Mouse (Mus musculus) frontal cortex, adult (tissue): ENCODE results near the gene 2900026A02Rik.

Experiments
- ATAC-seq: cut with Nextera tagmentation; 2 replicates; pipeline ENCODE4 v1.9.2; 2017; ENCODE audit warnings: mild to moderate bottlenecking, moderate library complexity, mixed read lengths; ENCODE audit not compliant: low TSS enrichment

2900026A02Rik gene

DNA sequence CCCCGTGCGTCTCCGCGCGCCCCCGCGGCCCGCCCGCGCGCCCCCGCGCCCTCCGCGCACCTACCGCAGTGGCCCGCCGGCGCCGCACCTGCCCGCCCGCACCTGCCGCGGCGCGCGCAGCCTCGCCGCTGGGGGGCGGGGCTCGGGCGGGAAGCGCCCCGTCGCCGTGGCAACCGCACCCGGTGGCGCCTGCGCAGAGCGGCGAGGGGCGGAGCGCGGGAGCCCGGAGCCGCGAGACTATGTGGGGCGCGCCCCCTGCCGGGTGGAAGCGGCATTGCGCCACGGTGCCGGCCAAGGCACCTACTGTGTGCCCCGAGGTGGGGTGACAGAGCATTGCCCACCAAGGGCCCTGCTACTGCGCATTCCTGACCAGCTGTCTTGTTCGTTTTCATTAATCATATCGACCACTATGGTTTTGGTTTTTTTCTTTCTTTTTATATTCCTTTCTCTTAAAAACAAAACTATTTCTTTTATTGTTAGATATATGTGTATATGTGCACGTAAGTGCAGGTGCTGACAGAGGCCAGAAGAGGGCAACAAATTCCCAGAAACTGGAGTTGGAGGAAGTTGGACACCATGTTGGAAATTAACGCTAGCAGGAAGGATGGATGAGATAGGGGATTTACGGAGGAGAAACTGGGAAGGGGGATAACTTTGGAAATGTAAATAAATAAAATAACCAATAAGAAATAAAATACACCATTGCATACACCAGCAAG lies at the start of gene 2900026A02Rik:
2900026A02Rik (minus strand) TSS at position 90 of the 719 bp plus-strand sequence.
- ATAC-seq: peak; percentile 50

DNA sequence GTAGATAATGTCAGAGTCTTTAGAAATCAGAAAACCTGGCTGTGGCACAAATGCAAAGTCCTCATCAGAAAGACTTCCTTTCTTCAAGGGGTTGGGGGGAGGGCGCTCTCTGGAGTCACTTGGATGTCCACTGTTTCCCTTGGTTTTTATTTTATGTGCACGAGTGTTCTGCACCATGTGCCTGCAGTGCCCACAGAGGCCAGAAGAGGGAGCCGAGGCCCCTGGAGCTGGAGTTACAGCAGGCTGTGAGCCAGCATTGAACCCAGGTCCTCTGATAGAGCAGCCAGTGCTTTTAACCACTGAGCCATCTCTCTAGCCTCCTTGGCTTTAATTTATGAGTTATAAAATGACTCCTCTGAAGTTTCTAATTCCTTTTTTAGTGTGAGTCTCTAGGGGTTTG lies 49.0 kb upstream of the 2900026A02Rik start:
- no peak for ATAC-seq

DNA sequence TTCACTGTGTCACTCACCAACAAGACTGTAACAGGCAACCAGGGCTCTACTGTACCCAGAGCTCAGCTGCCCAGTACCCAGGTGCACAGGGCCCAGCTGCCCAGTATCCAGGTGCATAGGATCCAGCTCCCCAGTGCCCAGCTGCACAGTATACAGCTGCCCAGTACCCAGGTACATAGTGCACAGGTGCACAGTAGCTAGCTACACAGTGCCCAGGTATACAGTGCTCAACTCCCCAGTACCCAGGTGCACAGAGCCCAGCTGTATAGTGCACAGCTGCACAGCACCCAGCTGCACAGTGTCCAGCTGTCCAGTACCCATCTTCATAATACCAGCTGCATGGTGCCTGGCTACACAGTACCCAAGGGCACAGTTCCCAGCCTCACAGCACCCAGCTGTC lies 47.2 kb upstream of the 2900026A02Rik start:
- no peak for ATAC-seq

DNA sequence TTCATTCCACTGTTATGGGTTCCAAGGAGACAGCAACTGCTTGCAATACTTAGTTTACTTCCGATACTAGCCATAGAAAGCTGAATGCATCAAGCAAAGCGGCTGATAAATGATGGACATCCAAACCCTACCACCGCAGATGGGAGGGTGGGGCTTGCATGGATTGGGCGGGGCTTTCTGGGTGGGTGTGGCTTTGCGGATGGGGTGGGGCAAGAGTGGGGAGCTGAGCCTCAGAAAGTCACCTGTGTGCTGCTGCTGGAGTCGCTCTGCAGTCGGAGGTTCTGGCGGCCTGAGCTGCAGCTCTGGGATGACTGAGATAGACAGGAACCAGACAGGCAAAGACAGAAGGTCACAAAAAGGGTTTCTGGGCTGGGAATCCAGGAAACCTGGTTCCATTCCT lies 44.6 kb upstream of the 2900026A02Rik start:
- no peak for ATAC-seq

DNA sequence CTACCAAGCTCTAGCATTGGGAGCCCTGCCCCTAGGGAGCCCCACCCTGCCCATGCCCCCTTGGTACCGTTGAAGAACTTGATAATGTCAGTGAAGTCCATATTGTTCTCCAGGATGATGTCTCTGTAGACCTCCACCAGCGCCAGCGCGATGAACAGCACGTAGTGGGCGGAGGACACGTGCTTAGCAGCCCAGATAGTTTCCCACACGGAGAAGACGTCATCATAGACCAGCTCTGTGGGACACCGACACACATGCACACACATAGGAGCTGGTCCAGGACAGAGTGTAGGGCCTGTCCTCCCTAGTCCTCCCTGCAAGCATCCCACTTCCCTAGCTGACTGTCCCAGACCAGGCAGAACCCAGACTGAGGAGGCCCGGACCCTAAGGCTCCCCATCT lies 29.8 kb upstream of the 2900026A02Rik start:
- ATAC-seq: peak; percentile 82

DNA sequence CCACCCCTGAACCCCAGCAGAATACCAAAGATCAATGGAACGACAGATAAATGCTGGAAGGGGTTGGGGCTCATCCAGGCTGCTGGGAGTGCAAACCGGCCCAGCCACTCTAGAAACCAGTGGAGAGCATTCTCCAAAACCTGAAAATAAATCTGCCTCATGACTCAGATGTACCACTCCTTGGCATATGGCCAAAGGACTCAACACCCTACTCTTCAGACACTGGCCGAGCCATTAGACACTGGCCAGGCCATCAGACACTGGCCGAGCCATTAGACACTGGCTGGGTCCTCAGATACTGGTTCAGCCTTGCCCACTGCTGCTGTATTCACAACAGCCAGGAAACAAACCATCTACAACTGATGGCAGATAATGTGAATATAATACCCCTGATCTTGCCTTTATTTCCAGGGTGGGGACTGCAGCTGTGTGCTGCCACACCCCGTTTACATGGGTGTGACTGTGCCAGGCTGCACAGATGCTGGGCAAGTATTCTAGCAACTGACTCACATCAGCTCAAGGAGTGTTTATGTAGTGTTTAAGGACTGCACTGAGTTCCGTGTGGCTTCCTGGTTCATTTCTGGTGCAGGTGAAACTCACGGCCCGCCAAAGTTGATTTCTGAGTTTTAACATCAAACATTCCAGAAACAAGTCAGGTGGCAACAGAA lies 28.4 kb upstream of the 2900026A02Rik start:
- no peak for ATAC-seq

DNA sequence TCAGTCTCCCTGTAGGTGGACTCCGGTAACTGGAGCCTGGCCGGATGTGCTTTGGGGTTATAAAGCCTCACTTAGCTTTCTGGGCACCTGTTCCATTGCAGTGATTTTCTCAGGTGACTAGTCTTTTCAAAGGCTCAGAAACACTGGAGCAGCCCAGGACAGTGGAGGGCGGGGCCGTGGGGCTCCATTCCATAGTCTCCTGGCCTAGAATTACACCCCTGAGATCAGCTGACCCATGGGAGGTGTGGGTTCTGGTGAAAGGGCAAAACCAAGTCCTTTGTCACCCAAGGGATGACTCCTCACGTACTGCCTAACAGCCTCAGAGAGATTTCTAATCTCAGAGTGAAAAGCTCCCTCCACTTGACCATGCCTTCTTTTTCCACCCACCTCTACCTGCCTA lies 9.2 kb upstream of the 2900026A02Rik start:
- ATAC-seq: no peak

DNA sequence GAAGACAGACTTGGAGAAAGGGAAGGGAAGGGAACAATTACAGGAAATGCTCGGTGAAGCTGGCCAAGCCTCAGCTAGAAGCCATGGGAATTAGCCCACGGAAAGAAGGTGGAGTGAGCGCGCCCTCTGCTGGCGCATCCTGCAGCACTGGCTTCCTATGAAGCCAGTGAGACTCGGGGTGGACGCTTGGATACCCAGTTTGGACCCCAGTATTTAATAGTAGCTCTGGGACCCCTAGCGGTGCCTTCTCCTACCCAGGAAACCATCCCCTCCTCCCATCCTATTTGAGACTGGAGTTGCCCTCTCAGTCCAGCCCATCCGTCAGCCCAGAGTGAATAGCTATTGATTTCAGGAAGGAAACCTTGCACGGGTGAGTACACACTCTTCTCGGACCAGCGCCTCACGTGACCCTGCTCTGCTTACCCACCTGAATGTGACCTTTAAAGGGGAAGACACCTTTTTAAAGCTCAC lies 5.6 kb upstream of the 2900026A02Rik start, which contains the start of gene Tmem211:
Tmem211 (plus strand) TSS at position 278 of the 471 bp plus-strand sequence.
- peak; percentile 87 for ATAC-seq

DNA sequence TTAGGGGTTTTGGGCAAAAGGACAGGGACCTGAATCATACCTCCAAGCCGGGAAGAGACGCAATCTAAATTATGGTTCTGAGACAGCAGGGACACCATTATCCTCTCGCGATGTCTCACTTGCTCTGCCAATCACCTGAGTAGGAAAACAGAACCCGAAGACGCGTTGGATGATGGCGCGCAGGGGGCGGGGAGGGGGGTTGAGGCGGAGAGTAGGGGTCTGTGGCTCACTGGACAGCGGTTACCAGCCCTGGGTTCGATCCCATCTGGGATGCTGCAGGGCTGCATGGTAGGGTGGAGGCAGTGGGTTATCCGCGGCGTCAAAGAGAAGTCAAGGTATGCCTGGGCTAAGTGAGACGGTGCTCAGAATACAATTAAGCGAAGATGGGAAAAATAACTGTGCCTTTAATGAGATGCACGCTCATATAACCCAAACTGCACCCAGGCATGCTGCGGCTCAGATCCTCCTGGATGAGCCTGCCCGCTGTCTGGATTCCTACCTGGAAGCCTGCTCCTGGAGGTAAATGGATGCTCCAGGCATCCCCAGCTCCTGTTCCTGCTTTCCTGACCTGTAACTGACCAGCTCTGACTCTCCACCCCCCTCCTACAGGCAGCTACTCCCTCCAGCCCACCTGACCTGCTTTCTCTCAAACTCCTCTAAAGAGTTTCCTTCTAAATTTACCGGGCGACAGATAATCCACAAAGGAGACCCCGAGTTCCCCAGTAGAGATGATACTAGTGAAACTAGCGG lies 4.8 kb upstream of the 2900026A02Rik start:
- ATAC-seq: no peak

DNA sequence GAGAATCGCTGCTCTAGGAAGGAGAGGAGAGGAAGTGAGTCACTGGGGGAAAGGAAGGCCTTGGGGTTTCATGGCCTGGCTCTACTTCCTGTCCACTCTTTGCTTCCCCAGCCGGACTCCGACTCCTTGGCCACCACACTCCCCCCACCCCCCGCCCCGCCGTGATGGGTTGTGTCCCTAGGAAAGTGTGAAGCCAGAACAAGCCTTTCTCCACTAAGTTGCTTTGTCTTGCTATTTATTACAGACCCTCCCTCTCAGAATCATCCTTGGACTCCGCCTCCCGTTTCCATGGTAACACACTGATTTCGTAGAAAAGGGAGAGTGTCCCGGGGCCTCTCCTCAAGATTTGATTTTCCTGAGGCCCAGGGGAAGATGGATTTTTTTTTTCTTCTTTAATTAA lies 4.2 kb upstream of the 2900026A02Rik start:
- ATAC-seq: no peak

DNA sequence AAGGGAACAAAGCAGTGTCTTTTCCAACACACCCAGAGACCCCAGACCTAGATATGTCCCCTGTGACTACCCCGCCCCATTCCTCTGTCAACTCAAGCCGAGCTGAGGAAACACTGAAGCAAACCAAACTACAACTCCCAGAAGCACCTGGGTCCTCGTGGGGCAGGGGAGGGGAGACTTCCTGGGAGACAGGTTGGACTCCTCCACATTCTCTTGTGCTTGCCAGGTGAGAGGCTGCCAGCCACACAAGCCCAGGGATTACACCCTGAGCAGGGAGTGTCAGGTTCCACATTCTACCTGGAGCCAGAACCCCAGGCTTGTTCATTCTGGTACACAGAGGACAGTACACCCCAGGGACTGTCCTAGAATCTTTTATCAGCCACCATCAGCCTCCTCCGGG lies 2.9 kb upstream of the 2900026A02Rik start:
- peak; percentile 46 for ATAC-seq

DNA sequence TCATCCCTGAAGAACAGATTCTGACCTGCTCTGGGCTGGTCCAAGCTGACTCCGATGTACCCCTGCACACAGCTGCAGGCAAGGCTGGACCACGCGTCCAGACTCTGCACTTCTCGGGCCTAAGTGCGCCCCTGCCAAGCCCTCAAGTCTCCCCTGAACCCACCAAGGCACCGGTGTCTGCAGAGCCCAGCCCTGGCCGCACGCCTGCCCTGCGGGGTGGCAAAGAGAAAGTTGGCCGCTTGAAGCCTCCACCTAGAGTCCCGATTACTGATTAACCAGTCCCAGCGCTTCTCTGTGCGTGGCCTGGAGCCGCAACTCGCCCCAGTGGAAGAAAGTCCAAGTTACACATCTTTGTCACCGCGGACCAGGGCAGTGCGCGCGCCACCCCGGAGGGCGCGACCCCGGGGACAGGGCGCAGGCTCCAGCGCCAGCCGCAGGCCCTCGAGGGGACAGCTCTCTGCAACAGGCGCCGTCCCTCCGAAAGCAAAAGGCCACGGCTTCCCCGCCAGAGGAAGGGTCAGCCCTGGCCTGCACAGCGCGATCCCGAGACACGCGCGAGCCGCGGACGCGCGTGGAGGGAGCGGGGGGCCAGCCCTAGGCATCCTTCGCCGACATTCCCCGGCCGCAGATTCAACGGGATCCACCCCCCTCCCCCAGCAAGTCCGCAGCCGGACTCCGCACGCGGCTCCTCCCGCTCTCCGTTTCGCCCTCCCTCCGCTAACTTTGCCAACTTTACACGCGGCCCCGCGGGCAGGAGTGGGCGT lies 471 bp downstream of the 2900026A02Rik start:
- ATAC-seq: no peak

DNA sequence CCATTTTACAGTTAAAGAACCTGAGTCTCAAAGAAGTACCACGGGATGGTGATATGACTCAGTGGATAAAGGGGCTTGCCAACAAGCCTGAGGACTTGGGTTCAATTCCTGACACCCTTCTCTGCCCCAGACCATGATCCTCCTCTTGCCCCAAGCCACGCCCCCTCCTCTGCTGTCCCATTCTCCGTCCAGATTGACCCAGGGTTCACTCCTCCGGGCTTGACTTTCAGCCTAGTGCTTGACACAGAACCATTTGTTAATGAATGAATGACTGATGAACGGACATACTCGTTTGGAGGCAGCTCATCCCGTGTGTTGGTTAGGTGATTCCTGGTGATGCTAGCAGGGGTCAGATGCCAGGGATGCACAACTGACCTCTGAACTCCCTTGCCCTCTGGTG lies 1.2 kb downstream of the 2900026A02Rik start:
- ATAC-seq: no peak

DNA sequence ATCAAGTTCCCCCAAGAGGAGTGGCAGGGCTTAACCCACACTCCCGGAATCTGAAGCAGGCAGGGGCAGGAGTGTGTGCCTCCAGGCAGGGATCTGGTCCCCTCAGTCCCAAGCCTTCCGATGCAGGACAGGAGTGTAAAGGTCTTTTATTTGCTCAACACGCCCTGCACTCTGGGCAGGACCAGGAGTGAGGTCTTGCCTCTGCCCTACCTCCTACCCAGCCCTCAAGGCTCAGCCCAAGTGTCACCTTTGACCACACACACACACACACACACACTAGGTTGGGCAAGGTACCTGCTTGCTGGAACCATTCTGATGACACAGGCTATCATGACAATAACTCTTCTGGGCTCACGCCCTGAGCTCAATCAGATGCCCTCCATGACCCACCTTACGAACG lies 1.6 kb downstream of the 2900026A02Rik start:
- ATAC-seq: no peak

DNA sequence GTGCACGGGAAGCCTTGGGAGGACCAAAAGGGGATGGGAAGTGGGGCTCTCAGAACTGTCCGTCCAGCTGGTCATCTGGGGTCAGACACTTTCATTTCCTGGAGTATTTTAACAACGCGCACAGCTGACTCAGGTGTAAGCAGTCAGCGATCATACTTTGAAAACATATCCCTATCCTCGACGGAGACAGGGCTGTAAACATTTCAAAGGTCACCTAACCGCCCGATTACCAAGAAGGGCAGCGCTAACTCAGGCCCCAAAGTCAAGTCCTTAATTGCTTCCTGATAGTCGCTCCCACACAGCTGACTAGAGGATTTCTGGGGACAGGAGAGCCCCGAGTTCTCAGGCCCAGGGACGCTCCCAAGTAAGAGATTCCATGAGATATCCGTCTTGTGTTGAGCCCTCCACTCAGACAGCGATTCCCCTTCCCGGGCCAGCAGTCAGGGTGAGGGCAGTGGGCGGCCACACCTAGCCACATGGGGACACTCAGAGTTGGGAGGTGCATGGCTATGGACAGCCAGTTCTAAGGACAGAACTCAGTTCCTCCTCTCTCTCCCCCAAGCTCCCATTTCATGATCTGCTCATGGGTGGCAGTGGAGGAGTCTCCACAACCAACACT lies 2.3 kb downstream of the 2900026A02Rik start:
- no peak for ATAC-seq

DNA sequence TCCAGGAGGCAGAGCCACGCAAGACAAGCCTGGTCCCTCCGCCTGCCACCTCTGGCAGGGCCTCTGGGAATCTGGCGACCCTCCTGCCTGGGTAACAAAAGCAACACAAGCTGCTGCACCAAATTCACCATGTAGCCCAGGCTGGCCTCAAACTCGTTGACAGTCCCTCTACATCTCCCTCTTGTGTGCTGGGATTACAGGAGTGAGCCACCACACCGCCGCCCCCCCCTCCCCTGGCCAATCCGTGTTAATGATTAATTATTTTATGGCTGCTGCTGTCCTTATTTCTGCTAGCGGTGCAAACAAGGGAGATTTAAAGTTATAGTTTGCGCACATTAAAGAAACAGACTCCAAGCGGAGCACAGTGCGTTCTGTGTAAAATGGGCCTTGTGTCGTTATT lies 4.0 kb downstream of the 2900026A02Rik start:
- no peak for ATAC-seq

DNA sequence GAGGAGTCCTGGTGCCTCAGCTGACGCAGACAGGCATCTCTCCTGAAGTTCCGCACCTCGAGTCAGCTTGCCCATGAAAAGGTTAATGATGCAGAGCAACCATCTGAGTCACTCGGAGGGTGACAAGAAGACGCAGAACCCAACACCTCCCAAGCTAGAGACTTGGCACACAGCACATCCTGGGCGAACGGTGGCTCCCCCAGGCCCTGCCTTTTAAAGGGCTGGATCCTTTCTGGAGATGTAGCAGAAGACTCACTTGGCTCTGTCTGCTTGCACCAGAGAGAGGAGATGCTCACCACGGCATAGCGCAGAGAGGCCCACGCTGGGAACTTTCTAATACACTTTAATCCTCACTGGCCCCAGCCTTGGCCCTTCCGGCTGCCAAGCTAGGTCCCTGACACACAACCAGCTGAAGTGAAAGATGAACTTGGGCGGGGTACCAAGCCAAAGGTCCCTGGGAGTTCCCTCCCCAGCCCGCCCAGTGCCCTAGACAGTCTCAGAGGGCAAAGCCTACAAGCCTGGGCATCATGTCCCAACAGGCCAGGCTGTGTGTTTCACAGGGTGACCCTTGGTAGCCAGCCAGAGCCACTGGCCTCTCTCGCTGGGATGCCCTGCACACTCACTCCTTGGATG lies 4.6 kb downstream of the 2900026A02Rik start:
- ATAC-seq: peak; percentile 69

DNA sequence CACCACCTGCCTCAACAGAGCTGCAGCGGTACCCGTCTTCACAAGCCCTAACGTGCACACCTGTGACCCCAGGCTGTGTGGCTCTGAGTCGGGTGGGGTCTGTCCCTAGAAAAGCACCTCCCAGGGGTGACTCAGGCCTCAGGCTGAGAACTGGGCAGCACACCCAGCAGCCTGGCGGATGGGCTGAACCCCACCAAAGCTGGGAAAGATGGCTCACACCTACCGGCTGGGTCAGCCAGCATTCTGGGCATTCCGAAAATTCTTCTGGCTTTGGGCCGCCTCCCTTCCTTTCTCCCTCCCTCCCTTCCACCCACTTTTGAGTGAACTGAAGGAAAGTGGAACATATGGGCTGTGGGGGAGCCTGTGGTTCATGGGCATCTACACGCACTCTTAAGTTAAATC lies 5.4 kb downstream of the 2900026A02Rik start:
- ATAC-seq: peak; percentile 60

DNA sequence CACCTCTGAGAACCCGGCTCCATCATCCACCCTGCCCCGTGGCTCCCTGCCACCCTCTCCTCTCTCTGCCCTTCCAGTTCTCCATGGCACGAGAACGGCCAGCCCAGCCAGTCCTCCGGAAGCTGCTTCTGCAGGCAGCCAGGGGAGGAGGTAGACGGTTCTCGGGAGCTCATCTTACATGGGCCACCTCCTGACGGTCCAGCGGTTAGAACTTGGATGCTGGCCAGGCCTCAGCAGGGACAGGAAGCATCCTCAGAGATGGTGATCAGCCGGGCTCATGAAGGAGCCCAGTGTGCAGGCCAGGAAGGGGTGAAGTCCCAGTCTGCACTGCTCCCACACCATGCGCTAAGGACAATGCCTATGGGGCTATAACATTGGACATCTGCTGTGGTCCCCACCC lies 6.6 kb downstream of the 2900026A02Rik start:
- no peak for ATAC-seq

DNA sequence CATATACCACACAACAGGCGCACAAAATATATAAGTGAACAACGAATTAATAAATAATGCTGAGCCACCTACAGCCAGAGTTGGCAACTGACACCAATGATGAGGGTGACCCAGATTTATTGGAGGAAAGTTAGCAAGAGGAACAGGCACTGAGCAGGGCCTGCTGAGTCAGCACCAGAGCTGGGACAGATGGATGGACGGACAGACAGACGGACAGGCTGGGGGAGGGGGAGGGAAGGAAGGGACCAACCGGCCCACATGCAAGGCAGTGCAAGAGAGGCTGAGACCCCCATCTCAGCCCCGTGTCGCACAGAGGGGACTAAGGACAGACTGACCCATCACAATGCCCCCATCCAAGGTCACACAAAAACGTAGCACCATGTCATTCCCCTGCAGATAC lies 7.0 kb downstream of the 2900026A02Rik start:
- no peak for ATAC-seq
